Mouse (Mus musculus): ENCODE data around the gene Fbxo11. TPM values are rescaled to one million over a fixed set of nuclear protein-coding genes. Genes with fewer than 3 reads are reported as not detected.
"Not testable (repeated sequence)": the region's sequence is repeated elsewhere in the genome, so short reads cannot be mapped to it uniquely, and the experiment has no call there.

Fbxo11 gene
- polyA plus RNA-seq, 1 experiment from 2014 or later: 27.0 TPM

- H3K9ac ChIP-seq; H3K27ac ChIP-seq; H3K9me3 ChIP-seq; H3K36me3 ChIP-seq; H3K27me3 ChIP-seq; ATAC-seq (ENCODE audit: low FRiP score); H3K4me2 ChIP-seq; H3K4me3 ChIP-seq: not testable (repeated sequence)
- peaks cover 20% of the 10 kb centered on the region for H3K4me1 ChIP-seq (replicated peaks)
- 87% methylated on average over 15 of the region's 15 CpGs for WGBS
These were observed 93.1 kb downstream of the Fbxo11 start for GRCm38 (mm10) chr17:87971696-87972591.

- not testable (repeated sequence) for H3K9ac ChIP-seq; H3K27me3 ChIP-seq; H3K4me1 ChIP-seq (replicated peaks); H3K4me2 ChIP-seq; H3K9me3 ChIP-seq; H3K4me3 ChIP-seq; H3K27ac ChIP-seq; H3K36me3 ChIP-seq
- WGBS: 29% methylated on average over 7 of the region's 8 CpGs
- 0 out of 2 replicates have a peak, but pooled peaks have one; percentile 66 for ATAC-seq (ENCODE audit: low FRiP score)
These were observed 96.6 kb downstream of the Fbxo11 start for GRCm38 (mm10) chr17:87968483-87968926.

- Histone ChIP-seq H3K27me3 (no peaks in the 10 kb centered on the region), H3K9ac (no peak overlapping the region), H3K4me1 (replicated peaks) (no peaks in the 10 kb centered on the region), H3K4me2 (no peak overlapping the region), H3K36me3 (no peaks in the 10 kb centered on the region), H3K9me3 (0 out of 2 replicates have a peak, but pooled peaks cover 5% of the 10 kb centered on the region), H3K27ac (no peak overlapping the region), H3K4me3 (no peak overlapping the region)
- 86% methylated on average over 14 of the region's 14 CpGs for WGBS
- no peak for ATAC-seq (ENCODE audit: low FRiP score)
These were observed 101.7 kb downstream of the Fbxo11 start for GRCm38 (mm10) chr17:87963081-87964075.

- not testable (repeated sequence) for H3K9me3 ChIP-seq; H3K36me3 ChIP-seq; H3K27me3 ChIP-seq; H3K4me3 ChIP-seq; H3K9ac ChIP-seq; H3K27ac ChIP-seq; H3K4me1 ChIP-seq (replicated peaks); H3K4me2 ChIP-seq; ATAC-seq (ENCODE audit: low FRiP score)
- WGBS: 89% methylated on average over 5 of the region's 5 CpGs
These were observed 105.2 kb downstream of the Fbxo11 start for GRCm38 (mm10) chr17:87959931-87960330.

- WGBS: 97% methylated on average over 11 of the region's 11 CpGs
- ATAC-seq (ENCODE audit: low FRiP score); H3K36me3 ChIP-seq; H3K27me3 ChIP-seq; H3K9ac ChIP-seq; H3K27ac ChIP-seq; H3K4me2 ChIP-seq; H3K4me3 ChIP-seq; H3K4me1 ChIP-seq (replicated peaks); H3K9me3 ChIP-seq: not testable (repeated sequence)
These were observed 105.7 kb downstream of the Fbxo11 start for GRCm38 (mm10) chr17:87959406-87959805.

GRCm38 (mm10) chr17:87958283-87958682, 106.8 kb downstream of the Fbxo11 start:
- H3K36me3 ChIP-seq: no peaks in the 10 kb centered on the region
- 0 out of 2 replicates have a peak, but pooled peaks cover 5% of the 10 kb centered on the region for H3K9me3 ChIP-seq
- no peak overlapping the region for H3K27ac ChIP-seq
- no peak overlapping the region for H3K9ac ChIP-seq
- H3K27me3 ChIP-seq: no peaks in the 10 kb centered on the region
- H3K4me2 ChIP-seq: no peak overlapping the region
- H3K4me3 ChIP-seq: no peak overlapping the region
- 60% methylated on average over 8 of the region's 8 CpGs for WGBS
- H3K4me1 ChIP-seq (replicated peaks): no peaks in the 10 kb centered on the region
- ATAC-seq (ENCODE audit: low FRiP score): no peak

- H3K4me2 ChIP-seq: no peak overlapping the region
- 78% methylated on average over 12 of the region's 12 CpGs for WGBS
- H3K27me3 ChIP-seq: no peaks in the 10 kb centered on the region
- no peak overlapping the region for H3K27ac ChIP-seq
- no peak for ATAC-seq (ENCODE audit: low FRiP score)
- H3K9me3 ChIP-seq: 0 out of 2 replicates have a peak, but pooled peaks cover 5% of the 10 kb centered on the region
- no peaks in the 10 kb centered on the region for H3K4me1 ChIP-seq (replicated peaks)
- no peak overlapping the region for H3K4me3 ChIP-seq
- H3K9ac ChIP-seq: no peak overlapping the region
- no peaks in the 10 kb centered on the region for H3K36me3 ChIP-seq
These were observed 107.8 kb downstream of the Fbxo11 start for GRCm38 (mm10) chr17:87957096-87957840.

GRCm38 (mm10) chr17:87954618-87955124, 110.4 kb downstream of the Fbxo11 start:
- not testable (repeated sequence) for H3K4me3 ChIP-seq; H3K27me3 ChIP-seq; H3K4me2 ChIP-seq; H3K9me3 ChIP-seq; H3K36me3 ChIP-seq; H3K4me1 ChIP-seq (replicated peaks); H3K9ac ChIP-seq; ATAC-seq (ENCODE audit: low FRiP score); H3K27ac ChIP-seq
- WGBS: 97% methylated on average over 13 of the region's 13 CpGs

- Histone ChIP-seq H3K4me2 (no peak overlapping the region), H3K9me3 (no peaks in the 10 kb centered on the region), H3K36me3 (no peaks in the 10 kb centered on the region), H3K9ac (no peak overlapping the region), H3K4me3 (no peak overlapping the region), H3K27ac (no peak overlapping the region), H3K4me1 (replicated peaks) (no peaks in the 10 kb centered on the region), H3K27me3 (no peaks in the 10 kb centered on the region)
- no peak for ATAC-seq (ENCODE audit: low FRiP score)
- 45% methylated on average over 16 of the region's 16 CpGs for whole genome bisulfite sequencing
These were observed 116.0 kb downstream of the Fbxo11 start for GRCm38 (mm10) chr17:87948965-87949584.
